Mouse (Mus musculus) heart, embryonic 11.5 days (tissue): Measurements from ENCODE around the gene Rad23a. TPM values are rescaled to one million over a fixed set of nuclear protein-coding genes. Genes with fewer than 3 reads are reported as not detected.

Experiments
- ATAC-seq: fragments of 200-750 bp; cut with Nextera tagmentation; replicated peaks from 2 replicates; pipeline ENCODE4 v1.8.0; 2017; ENCODE audit warnings: moderate library complexity; ENCODE audit not compliant: insufficient number of reproducible peaks, low FRiP score, low TSS enrichment
- H3K27ac ChIP-seq: fragments of 300-500 bp; sonication (generic); 2 replicates; pipeline ENCODE4 v1.5.1; 2014; ENCODE audit warnings: mild to moderate bottlenecking, low read depth, low read length
- H3K27me3 ChIP-seq: fragments of 300-500 bp; sonication (generic); 2 replicates; pipeline ENCODE4 v1.6.1; 2014; ENCODE audit warnings: mild to moderate bottlenecking, low read length, mixed read lengths; ENCODE audit not compliant: control insufficient read depth, insufficient read depth
- H3K36me3 ChIP-seq: fragments of 300-500 bp; sonication (generic); 2 replicates; pipeline ENCODE4 v1.6.1; 2014; ENCODE audit warnings: mild to moderate bottlenecking, low read length, moderate library complexity, mixed read lengths; ENCODE audit not compliant: control insufficient read depth, insufficient read depth
- H3K4me1 ChIP-seq: fragments of 300-500 bp; sonication (generic); 2 replicates; pipeline ENCODE4 v1.6.1; 2014; ENCODE audit warnings: low read length; ENCODE audit not compliant: control insufficient read depth, insufficient read depth
- H3K4me2 ChIP-seq: fragments of 300-500 bp; sonication (generic); 2 replicates; pipeline ENCODE4 v1.6.1; 2014; ENCODE audit warnings: mild to moderate bottlenecking, moderate library complexity
- H3K4me3 ChIP-seq: fragments of 300-500 bp; sonication (generic); 2 replicates; pipeline ENCODE4 v1.5.1; 2014; ENCODE audit warnings: low read depth, low read length
- H3K9ac ChIP-seq: fragments of 300-500 bp; sonication (generic); 2 replicates; pipeline ENCODE4 v1.6.1; 2014; ENCODE audit warnings: mild to moderate bottlenecking, low read depth, low read length, moderate library complexity
- H3K9me3 ChIP-seq: fragments of 300-500 bp; sonication (generic); replicated peaks from 2 replicates; pipeline ENCODE4 v1.6.1; 2016; ENCODE audit warnings: low read length; ENCODE audit not compliant: control insufficient read depth
- WGBS: fragments of 180-500 bp; shearing (Covaris S2); extraction: QIAGEN DNeasy Blood & Tissue Kit; methylation state at CpG from one replicate; pipeline ENCODE4 v1.1.7; 2014; ENCODE audit not compliant: insufficient replicate concordance; 5-methylcytosine and 5-hydroxymethylcytosine counted together
- polyA plus RNA-seq: library from polyadenylated mRNA; unstranded; fragments of >200 nt; fragmentation: Nextera tagmentation; extraction: Ambion mirVana; gene quantifications from 2 replicates; pipeline ENCODE4 v1.2.1, GENCODE M21; 2014

Gene Rad23a
- polyA plus RNA-seq, 1 experiment from 2014 or later = 125 TPM

GRCm38 (mm10) chr8:84789855-84790486 is 50.5 kb downstream of the Rad23a start:
- H3K36me3 ChIP-seq = no peaks in the 10 kb centered on the region
- peaks cover 9% of the 10 kb centered on the region for H3K4me1 ChIP-seq
- 62% methylated on average over 8 of the region's 9 CpGs for WGBS
- no peak overlapping the region for H3K27ac ChIP-seq
- H3K4me2 ChIP-seq = no peak overlapping the region
- no peaks in the 10 kb centered on the region for H3K9me3 ChIP-seq
- H3K27me3 ChIP-seq = peaks cover 87% of the 10 kb centered on the region
- H3K9ac ChIP-seq = no peak overlapping the region
- H3K4me3 ChIP-seq = no peak overlapping the region
- ATAC-seq = no peak

DNA sequence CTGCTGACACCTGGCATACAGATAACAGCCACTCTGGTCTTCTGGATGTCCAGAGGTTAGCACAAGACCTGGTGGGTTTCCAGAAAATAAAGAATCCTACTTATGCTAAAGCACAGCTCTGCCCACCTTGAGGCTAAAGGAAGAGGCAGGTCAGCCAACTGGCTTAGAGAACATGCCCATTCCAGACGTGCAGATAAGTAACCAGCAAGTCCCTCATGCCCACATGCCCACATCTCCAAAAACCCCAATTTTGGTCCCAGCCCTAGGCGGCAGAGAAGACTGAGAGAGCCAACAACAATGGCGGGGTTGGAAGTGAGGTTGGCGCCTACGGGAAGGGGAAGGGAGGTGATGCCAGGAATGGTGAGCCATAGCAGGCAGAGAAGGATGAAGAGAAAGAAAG is 51.1 kb downstream of the Rad23a start:
- Histone ChIP-seq H3K27ac (no peak overlapping the region), H3K4me2 (no peak overlapping the region), H3K9ac (no peak overlapping the region), H3K27me3 (peaks cover 87% of the 10 kb centered on the region), H3K4me1 (peaks cover 14% of the 10 kb centered on the region), H3K36me3 (no peaks in the 10 kb centered on the region), H3K9me3 (no peaks in the 10 kb centered on the region), H3K4me3 (no peak overlapping the region)
- 52% methylated on average over 5 of the region's 5 CpGs for WGBS
- ATAC-seq = no peak

DNA sequence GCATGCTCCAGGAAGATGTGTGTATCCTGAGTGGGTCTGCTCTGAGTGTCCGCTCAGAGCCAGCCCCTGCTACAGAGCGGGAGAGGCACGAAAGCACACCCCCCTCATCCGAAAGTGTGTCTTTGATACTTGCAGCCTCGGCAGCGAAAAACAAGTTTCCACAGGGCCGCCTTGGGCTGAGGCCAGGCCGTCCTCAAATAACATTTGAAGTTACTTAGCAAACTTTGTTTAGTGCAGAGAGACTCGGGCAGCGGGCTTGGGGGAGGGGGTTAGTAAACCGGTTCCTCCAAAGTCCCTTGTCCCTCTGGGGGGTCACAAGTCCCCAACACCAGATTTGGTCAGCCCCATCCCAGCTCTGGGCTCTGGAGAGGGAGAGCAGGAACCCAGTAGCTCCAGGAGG is 51.6 kb downstream of the Rad23a start:
- no peak for ATAC-seq
- no peak overlapping the region for H3K4me3 ChIP-seq
- H3K27me3 ChIP-seq = peaks cover 87% of the 10 kb centered on the region

DNA sequence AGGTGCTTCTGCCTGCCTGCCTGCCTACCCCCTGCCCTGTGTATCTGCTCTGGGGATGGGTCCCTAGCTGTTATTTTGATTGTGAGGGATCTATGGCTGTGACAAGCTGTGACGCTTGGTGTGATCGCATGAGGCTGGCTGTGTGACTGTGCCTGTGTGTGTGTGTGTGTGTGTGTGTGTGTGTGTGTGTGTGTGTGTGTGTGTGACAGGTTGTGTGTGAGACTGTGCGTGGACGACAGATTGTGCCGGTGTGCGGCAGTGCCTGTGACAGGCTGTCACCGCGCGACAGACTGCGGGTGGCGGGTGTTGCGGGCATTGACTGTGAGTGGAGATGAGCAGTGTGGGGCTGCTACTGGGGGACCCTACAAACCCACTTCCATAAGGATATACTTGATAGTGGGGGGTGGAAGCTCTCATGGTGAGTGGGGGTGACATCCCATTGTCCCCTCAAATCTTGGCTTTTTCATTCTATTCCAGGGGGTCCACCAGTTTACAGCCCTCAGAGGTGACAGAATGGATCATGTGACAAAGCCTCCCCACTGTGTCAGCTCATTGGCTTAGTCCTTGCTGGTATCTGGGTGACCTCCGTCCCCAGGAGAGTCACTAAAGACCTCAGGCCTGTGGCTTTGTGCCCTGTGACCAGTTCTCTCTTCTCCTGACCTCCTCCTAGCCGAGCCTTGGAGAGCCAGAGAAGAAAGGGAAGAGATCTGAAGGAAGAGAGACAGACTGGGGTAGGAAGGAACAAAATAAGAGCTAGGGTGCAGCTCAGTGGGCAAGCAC is 52.8 kb downstream of the Rad23a start:
- 15% methylated on average over 14 of the region's 14 CpGs for WGBS
- peaks cover 14% of the 10 kb centered on the region for H3K4me1 ChIP-seq
- H3K4me2 ChIP-seq = no peak overlapping the region
- H3K27me3 ChIP-seq = peaks cover 87% of the 10 kb centered on the region
- no peak overlapping the region for H3K27ac ChIP-seq
- H3K36me3 ChIP-seq = no peaks in the 10 kb centered on the region
- no peak for ATAC-seq
- H3K9me3 ChIP-seq = no peaks in the 10 kb centered on the region
- H3K4me3 ChIP-seq = no peak overlapping the region
- H3K9ac ChIP-seq = no peak overlapping the region

More for the DNA sequence above, 51.6 kb downstream of the Rad23a start:
- no peak overlapping the region for H3K9ac ChIP-seq
- H3K36me3 ChIP-seq = no peaks in the 10 kb centered on the region
- H3K4me1 ChIP-seq = peaks cover 15% of the 10 kb centered on the region
- WGBS = 21% methylated on average over 11 of the region's 11 CpGs
- H3K9me3 ChIP-seq = no peaks in the 10 kb centered on the region
- no peak overlapping the region for H3K27ac ChIP-seq
- H3K4me2 ChIP-seq = no peak overlapping the region

DNA sequence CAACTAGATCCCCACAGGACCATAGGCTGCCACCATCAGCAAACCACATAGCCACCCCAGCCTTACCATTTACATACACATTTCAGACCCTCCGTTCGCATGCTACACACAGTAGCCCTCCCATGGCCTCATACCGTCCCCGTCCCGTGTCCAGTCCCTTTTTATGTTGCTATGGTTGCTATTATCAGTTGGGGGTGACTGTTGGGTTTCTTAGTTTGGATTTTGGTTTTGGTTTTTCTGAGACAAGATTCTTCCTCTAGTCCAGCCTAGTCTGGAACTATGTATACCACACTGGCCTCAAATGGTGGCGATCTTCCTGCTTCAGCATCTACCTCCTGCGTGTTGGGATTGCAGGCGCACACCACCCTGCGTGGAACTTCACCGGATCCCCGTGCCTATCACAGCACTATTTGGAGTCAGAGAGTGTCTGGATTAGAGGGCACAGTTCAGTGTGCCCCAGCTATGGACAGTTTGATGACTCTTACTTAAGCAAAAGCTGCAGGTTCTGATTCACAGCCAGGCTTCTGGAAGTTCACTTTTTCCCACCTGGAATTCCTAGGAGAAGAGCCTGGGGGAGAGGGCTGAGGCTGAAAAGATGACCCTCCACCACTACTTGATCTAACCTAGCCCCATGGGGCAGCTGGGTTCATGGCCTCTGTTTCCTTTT is 53.5 kb downstream of the Rad23a start:
- H3K9me3 ChIP-seq = no peaks in the 10 kb centered on the region
- no peak overlapping the region for H3K4me3 ChIP-seq
- no peak overlapping the region for H3K9ac ChIP-seq
- 7% methylated on average over 11 of the region's 11 CpGs for WGBS
- ATAC-seq = no peak
- H3K4me2 ChIP-seq = no peak overlapping the region
- no peak overlapping the region for H3K27ac ChIP-seq
- H3K36me3 ChIP-seq = no peaks in the 10 kb centered on the region
- H3K4me1 ChIP-seq = peaks cover 14% of the 10 kb centered on the region
- H3K27me3 ChIP-seq = peaks cover 94% of the 10 kb centered on the region

DNA sequence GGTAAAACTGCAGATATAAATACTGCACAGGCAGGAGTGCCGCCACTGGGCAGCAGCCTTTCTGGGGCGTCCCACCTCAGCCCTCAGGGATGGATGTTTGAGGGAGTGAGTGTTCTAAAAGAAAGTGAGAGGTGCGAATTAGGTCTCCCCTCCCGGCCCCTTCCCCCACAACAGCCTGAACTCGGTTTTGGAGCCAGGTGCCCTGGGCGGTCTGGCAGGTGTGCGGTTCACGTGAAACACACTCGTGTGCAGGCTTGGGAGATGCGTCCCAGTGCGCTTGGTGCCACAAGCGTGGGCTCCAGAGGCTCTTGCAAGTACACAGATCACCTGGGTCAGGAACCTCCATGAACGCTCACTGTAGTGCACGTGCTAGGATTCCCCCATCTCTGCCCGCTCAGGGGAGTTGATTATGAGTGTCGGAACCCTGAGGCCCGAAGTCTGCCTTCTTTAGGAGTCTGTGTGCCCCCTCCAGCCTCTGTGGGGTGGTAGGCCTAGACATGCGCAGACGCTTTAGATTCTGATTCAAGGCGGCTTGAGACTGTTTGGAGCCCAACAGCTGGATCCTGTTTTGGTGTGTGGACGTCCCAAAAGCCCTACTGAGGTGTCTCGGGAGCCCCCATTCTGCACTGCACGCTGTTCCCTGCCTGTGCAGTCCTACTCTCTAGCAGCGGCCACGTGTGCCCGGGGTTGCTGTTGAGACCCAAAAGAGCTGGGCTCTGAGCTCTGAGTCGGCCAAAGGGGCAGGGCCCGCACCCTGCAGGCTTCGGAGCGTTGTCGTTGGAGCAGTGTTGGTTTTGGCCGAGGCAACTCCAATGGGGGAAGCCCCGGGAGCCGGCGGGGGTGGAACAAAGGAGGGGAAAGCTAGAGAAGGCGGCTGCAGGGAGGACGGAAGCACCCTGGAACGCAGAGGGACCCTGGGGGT is 54.4 kb downstream of the Rad23a start:
- Histone ChIP-seq H3K36me3 (no peaks in the 10 kb centered on the region), H3K27me3 (peaks cover 100% of the 10 kb centered on the region), H3K9ac (no peak overlapping the region), H3K4me3 (peak overlapping the region; percentile 14; the same call in 1 of the 2 replicates), H3K9me3 (no peaks in the 10 kb centered on the region), H3K27ac (no peak overlapping the region), H3K4me1 (peaks cover 14% of the 10 kb centered on the region), H3K4me2 (no peak overlapping the region)
- WGBS = 3% methylated on average over 38 of the region's 38 CpGs
- ATAC-seq = no peak

GRCm38 (mm10) chr8:84785506-84785755 is 55.0 kb downstream of the Rad23a start:
- Histone ChIP-seq H3K4me3 (no peak overlapping the region), H3K4me1 (peaks cover 14% of the 10 kb centered on the region), H3K4me2 (no peak overlapping the region), H3K27ac (no peak overlapping the region), H3K27me3 (peaks cover 100% of the 10 kb centered on the region), H3K36me3 (no peaks in the 10 kb centered on the region), H3K9ac (no peak overlapping the region), H3K9me3 (no peaks in the 10 kb centered on the region)
- no peak for ATAC-seq
- 3% methylated on average over 11 of the region's 11 CpGs for WGBS
